Mouse (Mus musculus) megakaryocyte progenitor cell, adult 5-6 weeks (primary cell): ENCODE data around the gene Filip1l. TPM values are rescaled to one million over a fixed set of nuclear protein-coding genes. Genes with fewer than 3 reads are reported as not detected.
A peak's percentile ranks its signal among the peaks of the same experiment; 100 is the strongest.

Source experiments
- ATAC-seq: replicated peaks from 2 replicates; pipeline ENCODE4 v1.8.0; 2016; ENCODE audit warnings: mild to moderate bottlenecking, moderate TSS enrichment, inconsistent platforms; ENCODE audit not compliant: poor library complexity
- total RNA-seq, 2 experiments: library from RNA; stranded (forward) in 1 of 2; stranded (reverse) in 1 of 2; fragments of 157-497, 149-512 nt in 1 of 2; fragments of 200-1000 nt in 1 of 2; gene quantifications; 2 replicates each; pipeline versions ENCODE4 v1.2.3 to v1.2.4; 2015 to 2017

Filip1l gene
- total RNA-seq (2015) (5.2 and 6.9 TPM in 2 replicates), total RNA-seq (2017) (2.8 and 5.2 TPM in 2 replicates)

GRCm38 (mm10) chr16:57352751-57353150 lies at the start of gene Filip1l:
Gene Filip1l (plus strand): TSS chr16:57353093.
- ATAC-seq = no peak

- ATAC-seq = no peak
These were observed 49.2 kb upstream of the Filip1l start for GRCm38 (mm10) chr16:57303716-57304115.

DNA sequence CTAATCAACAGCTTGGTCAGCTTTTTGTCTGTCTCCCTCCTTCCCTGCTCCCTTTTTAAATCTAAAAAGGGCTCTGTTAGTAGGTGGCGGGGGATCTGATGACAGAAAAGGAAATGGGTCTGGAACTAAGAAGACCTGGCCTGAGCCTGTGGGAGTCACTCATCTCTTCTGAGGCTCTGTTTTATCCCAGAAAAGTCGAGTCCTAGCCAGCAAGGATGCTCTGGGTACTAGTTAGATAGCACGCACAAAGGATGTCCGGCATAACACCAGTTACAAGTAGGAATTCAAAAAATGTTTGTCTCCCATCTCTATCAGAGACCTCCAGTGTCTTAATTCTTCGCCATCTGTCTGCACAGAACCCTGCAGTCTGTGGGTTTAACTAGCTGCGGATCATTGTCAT lies 47.4 kb upstream of the Filip1l start:
- no peak for ATAC-seq

DNA sequence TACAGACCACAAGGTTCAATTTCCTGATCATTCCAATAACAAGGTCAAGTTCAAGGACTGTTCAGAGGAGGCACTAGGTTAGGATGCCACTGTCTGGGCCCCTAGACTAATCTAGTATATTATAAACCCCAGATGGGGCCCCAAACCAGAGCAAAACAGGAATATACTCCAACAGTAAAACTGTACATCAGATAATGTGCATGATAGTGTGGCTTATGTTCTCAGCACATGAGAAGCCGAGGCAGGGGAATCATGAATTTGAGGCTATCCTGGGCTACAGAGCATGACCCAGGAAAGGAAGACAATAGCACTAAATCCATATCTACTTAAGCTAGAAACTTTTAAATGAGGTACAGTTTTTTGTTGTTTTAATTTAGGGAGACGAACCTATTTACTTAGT lies 40.8 kb upstream of the Filip1l start:
- ATAC-seq = no peak

GRCm38 (mm10) chr16:57313487-57313886 lies 39.4 kb upstream of the Filip1l start:
- no peak for ATAC-seq

DNA sequence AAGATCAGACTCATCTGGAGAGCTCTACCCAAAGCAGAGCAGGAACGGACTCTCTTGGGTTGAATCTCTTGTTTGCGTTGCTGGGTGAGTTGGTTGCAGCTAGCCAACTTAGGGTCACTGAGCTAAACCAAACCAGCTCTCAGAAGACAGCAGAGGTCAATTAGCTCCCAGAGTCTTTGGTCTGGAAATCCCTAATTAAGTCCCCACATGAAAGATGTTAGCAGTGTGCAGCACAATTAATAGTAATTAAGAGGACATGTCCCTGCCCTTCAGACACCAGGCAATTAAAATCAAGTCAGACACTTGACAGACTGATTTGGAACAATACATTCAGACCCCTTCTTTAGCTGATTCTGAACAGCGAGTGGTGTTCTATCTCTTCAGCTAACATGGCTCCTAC lies 38.7 kb upstream of the Filip1l start:
- no peak for ATAC-seq

DNA sequence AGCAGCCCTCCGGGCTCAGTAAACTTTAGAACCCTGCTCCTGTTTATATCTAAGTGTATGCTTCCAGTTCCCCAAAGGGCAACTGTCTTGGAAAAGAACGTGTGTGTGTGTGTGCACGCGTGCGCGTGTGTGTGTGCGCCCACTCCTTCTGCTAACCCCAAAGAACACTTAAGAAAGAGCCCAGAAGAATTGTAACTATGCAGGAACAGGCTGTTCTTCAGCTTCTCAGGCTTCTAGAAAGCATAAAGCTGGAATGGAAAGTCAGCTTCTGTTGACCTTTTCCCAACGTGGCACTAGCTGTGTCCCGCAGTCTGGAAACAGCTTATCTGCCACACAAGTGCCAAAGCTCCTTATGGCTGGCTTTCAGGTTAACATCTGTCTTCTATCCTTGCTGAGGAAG lies 37.9 kb upstream of the Filip1l start:
- ATAC-seq = no peak

GRCm38 (mm10) chr16:57317127-57317526 lies 35.8 kb upstream of the Filip1l start:
- ATAC-seq = peak; percentile 90

DNA sequence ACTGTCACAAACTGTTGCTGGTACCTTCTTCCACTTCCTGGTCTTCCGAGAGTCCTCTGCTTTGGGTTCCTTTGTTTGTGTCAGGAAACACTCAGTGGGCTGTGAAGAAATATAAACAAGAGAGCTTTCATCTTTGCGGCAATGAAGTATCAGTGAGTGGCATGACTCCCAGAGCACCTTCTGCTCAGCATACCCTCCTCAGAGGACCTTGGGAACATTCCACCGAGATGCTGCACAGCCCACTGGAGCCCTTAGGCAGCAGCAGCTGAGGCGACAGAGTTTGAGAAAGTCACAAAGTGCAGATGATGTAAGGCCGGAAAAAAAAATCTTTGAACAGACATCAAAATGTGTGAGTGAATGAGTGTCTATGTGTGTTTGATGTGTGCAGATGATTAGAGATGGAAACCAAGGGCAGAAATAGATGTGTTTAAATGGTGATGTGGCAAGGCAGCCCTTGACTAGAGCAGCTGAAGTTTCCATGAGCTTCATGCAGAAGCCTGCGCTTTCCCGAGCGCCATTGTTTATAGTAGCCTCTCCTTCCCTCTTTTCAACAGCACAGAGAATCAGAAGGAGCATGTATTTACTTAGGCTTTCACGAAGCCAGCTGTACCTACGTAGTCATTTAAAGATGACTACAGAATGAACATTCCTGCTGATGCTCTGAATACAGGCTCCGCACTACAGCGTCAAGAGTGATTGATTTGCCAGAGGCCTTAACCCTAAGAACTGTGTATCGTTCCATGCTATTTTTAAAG lies 34.8 kb upstream of the Filip1l start:
- no peak for ATAC-seq

- ATAC-seq = no peak
These were observed 34.2 kb upstream of the Filip1l start for GRCm38 (mm10) chr16:57318637-57319125.

DNA sequence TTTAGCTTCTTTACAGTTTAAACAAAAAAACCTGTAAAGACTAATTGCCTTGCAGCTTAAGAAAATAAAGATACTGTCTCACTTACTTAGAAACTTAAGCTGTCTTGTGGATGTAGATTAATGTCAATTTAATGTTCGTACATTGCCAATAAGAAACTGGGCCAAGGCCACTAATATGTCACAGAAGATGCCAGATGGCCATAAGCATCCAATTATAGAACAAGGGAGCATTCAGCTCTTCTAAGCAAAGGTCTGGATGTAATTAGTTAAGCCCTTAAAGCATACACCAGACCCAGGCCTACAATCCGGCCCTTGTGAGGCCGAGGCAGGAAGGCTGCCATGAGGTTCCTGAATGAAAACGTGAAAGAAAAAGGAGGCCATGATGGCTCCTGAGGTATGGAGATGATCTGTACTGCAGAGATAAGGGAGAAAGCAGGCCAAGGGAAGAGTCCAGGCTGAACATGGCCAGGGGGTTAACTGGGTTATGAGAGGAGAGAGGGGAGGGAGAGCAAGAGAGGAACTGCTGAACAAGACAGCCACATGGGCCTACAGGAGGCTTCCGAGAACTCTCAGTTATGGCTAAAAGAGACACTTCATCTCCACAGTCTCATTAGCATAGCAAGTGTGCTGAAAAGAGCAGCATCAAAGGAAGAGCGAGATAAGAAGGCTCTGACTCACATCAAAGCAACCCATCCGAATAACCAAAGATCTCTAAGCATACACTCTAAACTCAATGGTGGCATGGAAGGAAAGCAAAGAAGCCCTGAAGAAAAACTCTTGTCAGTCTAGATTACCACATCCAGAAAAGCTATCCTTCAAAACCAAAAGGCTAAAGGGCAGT lies 33.4 kb upstream of the Filip1l start:
- ATAC-seq = no peak

DNA sequence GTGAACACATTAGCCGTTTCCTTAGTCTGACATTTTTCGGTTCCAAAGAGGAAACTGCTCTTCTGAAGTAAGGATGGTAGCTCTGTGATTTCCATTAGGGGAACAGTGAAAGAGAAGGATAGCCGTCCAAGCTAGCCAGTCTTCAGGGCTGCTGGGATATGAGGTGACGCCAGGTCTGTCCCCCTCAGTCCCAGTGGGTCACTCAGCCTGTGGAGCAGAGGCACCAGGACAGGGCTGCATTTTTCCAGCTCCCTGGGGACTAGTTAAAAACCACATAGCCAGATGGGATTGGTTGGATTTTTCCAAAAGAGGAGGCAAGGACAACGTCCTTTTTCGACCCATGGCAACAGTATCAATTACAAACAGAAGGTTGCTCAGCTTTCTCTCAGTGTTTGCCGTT lies 25.9 kb upstream of the Filip1l start:
- ATAC-seq = no peak

GRCm38 (mm10) chr16:57329028-57329427 lies 23.9 kb upstream of the Filip1l start:
- ATAC-seq = no peak

GRCm38 (mm10) chr16:57330111-57330510 lies 22.8 kb upstream of the Filip1l start:
- ATAC-seq = no peak

- no peak for ATAC-seq
These were observed 20.6 kb upstream of the Filip1l start for GRCm38 (mm10) chr16:57332301-57332700.

DNA sequence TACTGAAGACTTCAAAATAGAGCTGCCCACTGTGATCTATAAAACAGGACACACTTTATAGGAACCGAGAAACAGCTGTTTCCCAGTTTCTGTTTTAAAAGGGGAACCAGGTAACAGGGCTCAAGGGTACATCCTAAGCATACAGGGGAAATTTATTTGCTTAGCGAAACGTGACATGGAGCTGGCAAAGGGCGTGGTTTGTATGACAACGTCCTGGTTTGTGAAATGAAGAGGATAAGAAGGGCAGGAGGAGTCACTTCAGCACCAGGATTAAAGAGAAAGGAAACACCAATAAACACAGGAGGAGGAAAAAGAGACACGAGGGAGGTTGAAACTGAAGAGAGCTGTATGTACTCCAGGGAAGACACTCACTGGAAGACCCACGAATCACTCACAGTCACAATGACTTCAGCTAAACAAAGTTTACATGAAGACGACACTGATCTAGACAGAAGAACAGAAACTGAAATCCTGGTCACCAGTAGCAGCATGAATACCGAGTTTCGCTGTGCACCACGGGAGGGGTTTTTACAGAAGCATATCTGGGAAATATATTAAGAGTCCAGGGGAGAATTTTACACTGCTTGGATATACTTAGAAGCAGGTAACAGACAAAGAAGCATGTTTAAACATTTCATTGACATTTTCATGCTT lies 16.0 kb upstream of the Filip1l start:
- ATAC-seq = peak; percentile 95

GRCm38 (mm10) chr16:57339765-57340612 lies 12.9 kb upstream of the Filip1l start:
- no peak for ATAC-seq

DNA sequence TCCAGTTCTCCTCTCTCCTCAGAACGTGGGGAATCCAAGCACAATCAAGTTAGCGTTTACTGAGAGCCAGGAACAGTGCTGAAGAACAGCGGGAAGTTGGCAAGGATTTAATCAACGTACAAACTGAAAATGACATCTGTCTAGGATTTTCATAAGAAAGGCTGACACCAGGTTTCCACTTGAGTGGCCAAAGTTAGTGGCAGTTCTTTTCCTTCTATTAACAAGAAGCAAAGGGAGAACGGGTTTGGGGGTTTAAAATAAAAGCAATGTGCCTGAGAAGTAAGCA lies 12.3 kb upstream of the Filip1l start:
- no peak for ATAC-seq

GRCm38 (mm10) chr16:57346258-57346657 lies 6.6 kb upstream of the Filip1l start:
- ATAC-seq = no peak

GRCm38 (mm10) chr16:57349039-57349438 lies 3.9 kb upstream of the Filip1l start:
- no peak for ATAC-seq

DNA sequence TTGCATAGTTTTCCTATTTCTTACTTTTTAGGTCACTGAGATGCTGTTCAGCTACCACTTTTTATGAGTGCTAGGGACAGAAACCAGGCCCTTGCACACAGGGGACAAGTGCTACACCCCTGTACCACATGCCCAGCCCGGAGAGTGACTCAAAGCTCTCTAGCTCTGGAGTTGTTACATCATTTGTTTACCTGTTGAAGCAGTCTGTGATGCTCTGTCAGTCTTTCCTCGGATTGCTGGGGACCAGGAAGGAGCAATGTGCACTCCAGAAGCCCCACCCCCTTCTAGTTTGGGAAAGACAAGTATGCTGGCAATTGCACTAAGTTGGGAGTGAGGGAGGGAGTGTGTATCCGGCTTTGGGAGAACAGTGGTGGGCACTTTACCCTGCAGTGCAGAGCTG lies 3.2 kb upstream of the Filip1l start:
- ATAC-seq = no peak
